Mouse (Mus musculus) cerebellum, postnatal 14 days (tissue): ENCODE measurements around the gene Sox5.

Experiments used
- DNase-seq, 2 experiments: peaks; one replicate each; pipeline ENCODE4 v3.0.0; 2021; ENCODE audit warnings: mixed read lengths in 2 of 2

Sox5 gene

GRCm38 (mm10) chr6:144477287-144478064, 304.3 kb downstream of the Sox5 start:
- DNase-seq, result peak; percentile 39 to 61

- DNase-seq, result no peak
Measured at GRCm38 (mm10) chr6:144473437-144473836, 308.3 kb downstream of the Sox5 start.

- DNase-seq, result no peak
Measured at GRCm38 (mm10) chr6:144472089-144472900, 309.5 kb downstream of the Sox5 start.

GRCm38 (mm10) chr6:144466711-144467110, 315.1 kb downstream of the Sox5 start:
- DNase-seq, result no peak

GRCm38 (mm10) chr6:144463691-144464090, 318.1 kb downstream of the Sox5 start:
- no peak for DNase-seq

- no peak for DNase-seq
Measured at GRCm38 (mm10) chr6:144463274-144463673, 318.5 kb downstream of the Sox5 start.

GRCm38 (mm10) chr6:144459486-144459885, 322.3 kb downstream of the Sox5 start:
- peak; percentile 77 to 86 for DNase-seq

- DNase-seq, result no peak
Measured at GRCm38 (mm10) chr6:144457500-144457899, 324.3 kb downstream of the Sox5 start.

GRCm38 (mm10) chr6:144454291-144455276, 327.2 kb downstream of the Sox5 start:
- no peak for DNase-seq

GRCm38 (mm10) chr6:144453605-144454004, 328.2 kb downstream of the Sox5 start:
- DNase-seq, result no peak

GRCm38 (mm10) chr6:144453147-144453546, 328.6 kb downstream of the Sox5 start:
- peak in 1 of 2 experiments; percentile 41 for DNase-seq

- DNase-seq, result peak; percentile 76
Measured at GRCm38 (mm10) chr6:144452200-144452977, 329.4 kb downstream of the Sox5 start.

GRCm38 (mm10) chr6:144451631-144452030, 330.1 kb downstream of the Sox5 start:
- DNase-seq, result peak; percentile 64 to 68

- peak; percentile 36 to 42 for DNase-seq
Measured at GRCm38 (mm10) chr6:144445761-144446373, 335.9 kb downstream of the Sox5 start.

GRCm38 (mm10) chr6:144444367-144444766, 337.4 kb downstream of the Sox5 start:
- DNase-seq, result no peak

GRCm38 (mm10) chr6:144443681-144444080, 338.1 kb downstream of the Sox5 start:
- no peak for DNase-seq

GRCm38 (mm10) chr6:144429276-144429675, 352.5 kb downstream of the Sox5 start:
- no peak for DNase-seq

GRCm38 (mm10) chr6:144408030-144408429, 373.7 kb downstream of the Sox5 start:
- DNase-seq, result no peak

GRCm38 (mm10) chr6:144398115-144398514, 383.7 kb downstream of the Sox5 start:
- no peak for DNase-seq

GRCm38 (mm10) chr6:144393151-144393550, 388.6 kb downstream of the Sox5 start:
- no peak for DNase-seq

- DNase-seq, result no peak
Measured at GRCm38 (mm10) chr6:144389333-144390054, 392.3 kb downstream of the Sox5 start.
